Comparison of ENCODE assay signal across 8 mouse cellular contexts in genomic region chr1:131982907-131983306, GRCm38 (mm10). TPM values are rescaled to one million over a fixed set of nuclear protein-coding genes. Genes with fewer than 3 reads are reported as not detected.
A peak's percentile ranks its signal among the peaks of the same experiment; 100 is the strongest.
DNase-seq lines count a peak whose midpoint lies in the region; ATAC-seq lines count a peak whose summit lies in the region.

No protein-coding gene starts in this region.

- no peak overlapping the region for H3K27ac ChIP-seq in forebrain, embryonic 13.5 days
- no peak overlapping the region for H3K27ac ChIP-seq in hindbrain, embryonic 11.5 days (ENCODE audit: low read depth, low read length)

- DNase-seq in ES-CJ7 (ENCODE audit: low read depth, low spot score): peak; percentile 85
- DNase-seq in c-Kit-positive CD71-negative TER-119-negative erythroid progenitor cells, embryonic 14.5 days (ENCODE audit: low read depth): peak; percentile 69
- peak; percentile 85 for DNase-seq in hindbrain, embryonic 11.5 days (ENCODE audit: low spot score)
- DNase-seq in layer of hippocampus, adult 9-10 months (ENCODE audit: low spot score): peak; percentile 61
- DNase-seq in lung, postnatal 10 days: peak; percentile 83
- peak; percentile 77 for DNase-seq in ovary, postnatal 36 days (ENCODE audit: low spot score)
- peak; percentile 75 to 89 for DNase-seq in thymus, postnatal 10 days (ENCODE audit: low spot score in 2 of 2)

- H3K27me3 ChIP-seq in forebrain, embryonic 13.5 days: no peaks in the 10 kb centered on the region
- no peaks in the 10 kb centered on the region for H3K27me3 ChIP-seq in hindbrain, embryonic 11.5 days (ENCODE audit: control insufficient read depth, insufficient read depth, low read length)

- H3K4me1 ChIP-seq in forebrain, embryonic 13.5 days: 0 out of 2 replicates have a peak, but pooled peaks cover 7% of the 10 kb centered on the region
- H3K4me1 ChIP-seq in hindbrain, embryonic 11.5 days (replicated peaks; ENCODE audit: control insufficient read depth, insufficient read depth, low read length): no peaks in the 10 kb centered on the region

- no peaks in the 10 kb centered on the region for H3K9me3 ChIP-seq in forebrain, embryonic 13.5 days (replicated peaks)
- H3K9me3 ChIP-seq in hindbrain, embryonic 11.5 days (ENCODE audit: control insufficient read depth, low read length): no peaks in the 10 kb centered on the region

- no peak overlapping the region for H3K4me3 ChIP-seq in forebrain, embryonic 13.5 days
- H3K4me3 ChIP-seq in hindbrain, embryonic 11.5 days (ENCODE audit: low read depth, low read length): no peak overlapping the region

- ATAC-seq in forebrain, embryonic 13.5 days: peak; percentile 63
- peak; percentile 31; the same call in 1 of the 2 replicates for ATAC-seq in hindbrain, embryonic 11.5 days (ENCODE audit: low FRiP score)

- 21% methylated on average over 5 of the region's 5 CpGs for WGBS in forebrain, embryonic 13.5 days
- 22% methylated on average over 5 of the region's 5 CpGs for WGBS in hindbrain, embryonic 11.5 days

- H3K36me3 ChIP-seq in forebrain, embryonic 13.5 days (ENCODE audit: poor library complexity, severe bottlenecking): no peaks in the 10 kb centered on the region
- no peaks in the 10 kb centered on the region for H3K36me3 ChIP-seq in hindbrain, embryonic 11.5 days (ENCODE audit: control insufficient read depth, insufficient read depth, low read length)

- H3K9ac ChIP-seq in forebrain, embryonic 13.5 days: no peak overlapping the region
- no peak overlapping the region for H3K9ac ChIP-seq in hindbrain, embryonic 11.5 days (ENCODE audit: low read depth, low read length)

- H3K4me2 ChIP-seq in forebrain, embryonic 13.5 days: no peak overlapping the region
- H3K4me2 ChIP-seq in hindbrain, embryonic 11.5 days (replicated peaks; ENCODE audit: low read depth, low read length): no peak overlapping the region

RNA-seq across cellular contexts. Expression of gene Slc45a3, which starts 20.1 kb away (rescaled TPM):
- 2.6 and 2.9 TPM in 2 replicates for polyA plus RNA-seq in forebrain, embryonic 13.5 days (2015; fragmentation: Nextera tagmentation; extraction: Ambion mirVana)
- 7.5 and 8.4 TPM in 2 replicates for polyA plus RNA-seq in hindbrain, embryonic 11.5 days (2014; fragmentation: Nextera tagmentation; extraction: Ambion mirVana)

RNA-seq across cellular contexts. Expression of gene Elk4, which starts 24.5 kb away (rescaled TPM):
- 13.1 and 13.2 TPM in 2 replicates for polyA plus RNA-seq in forebrain, embryonic 13.5 days (2015; fragmentation: Nextera tagmentation; extraction: Ambion mirVana)
- polyA plus RNA-seq in hindbrain, embryonic 11.5 days (2014; fragmentation: Nextera tagmentation; extraction: Ambion mirVana): 21.1 and 22.6 TPM in 2 replicates
